Mouse (Mus musculus): ENCODE data around the gene Zzz3. TPM values are rescaled to one million over a fixed set of nuclear protein-coding genes. Genes with fewer than 3 reads are reported as not detected.
A peak's percentile ranks its signal among the peaks of the same experiment; 100 is the strongest.

Zzz3 gene
- total RNA-seq, 4 experiments from 2014 or later, result 45.9 to 51.5 (median 47.7) TPM

DNA sequence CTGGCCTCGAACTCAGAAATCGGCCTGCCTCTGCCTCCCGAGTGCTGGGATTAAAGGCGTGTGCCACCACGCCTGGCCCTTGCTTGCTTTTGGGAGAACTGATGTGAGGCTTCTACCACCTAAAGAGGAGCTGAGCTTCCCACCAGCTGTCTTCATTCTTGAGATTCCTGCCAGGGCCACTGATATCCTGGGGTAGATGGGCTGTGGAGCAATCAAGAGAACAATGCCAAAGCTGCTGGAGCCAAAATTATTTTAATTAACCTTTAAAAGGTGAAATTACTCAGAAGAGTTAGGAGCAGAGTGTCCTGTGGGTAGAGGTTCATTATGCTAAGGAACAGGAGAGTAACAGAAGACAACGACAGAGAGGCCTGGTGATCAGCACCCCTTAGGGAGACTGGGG lies 70.1 kb downstream of the Zzz3 start:
- no peak for DNase-seq (ENCODE audit: low spot score in 2 of 2)

GRCm38 (mm10) chr3:152466849-152467248 lies 71.6 kb downstream of the Zzz3 start:
- no peak for DNase-seq (ENCODE audit: low spot score in 2 of 2)

DNA sequence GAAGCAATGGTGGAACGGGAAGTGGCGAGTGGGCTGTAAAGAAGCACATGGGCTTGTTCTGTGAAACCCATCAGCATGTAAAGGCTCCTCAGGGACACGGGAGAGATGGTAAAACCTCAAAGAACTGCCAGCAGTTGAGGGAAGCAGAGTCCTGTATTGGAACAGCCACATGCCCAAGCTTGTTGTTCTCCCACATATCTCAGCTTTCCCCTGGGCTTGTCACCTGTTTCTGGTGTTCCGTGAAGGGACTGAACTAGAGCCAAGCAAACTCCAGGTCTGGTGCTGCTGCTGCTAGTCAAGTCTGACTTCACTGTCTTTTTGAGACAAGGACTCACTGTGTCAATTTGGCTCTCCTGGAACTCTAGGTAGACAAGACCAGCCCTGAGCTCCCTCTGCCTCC lies 72.0 kb downstream of the Zzz3 start:
- no peak for DNase-seq (ENCODE audit: low spot score in 2 of 2)

DNA sequence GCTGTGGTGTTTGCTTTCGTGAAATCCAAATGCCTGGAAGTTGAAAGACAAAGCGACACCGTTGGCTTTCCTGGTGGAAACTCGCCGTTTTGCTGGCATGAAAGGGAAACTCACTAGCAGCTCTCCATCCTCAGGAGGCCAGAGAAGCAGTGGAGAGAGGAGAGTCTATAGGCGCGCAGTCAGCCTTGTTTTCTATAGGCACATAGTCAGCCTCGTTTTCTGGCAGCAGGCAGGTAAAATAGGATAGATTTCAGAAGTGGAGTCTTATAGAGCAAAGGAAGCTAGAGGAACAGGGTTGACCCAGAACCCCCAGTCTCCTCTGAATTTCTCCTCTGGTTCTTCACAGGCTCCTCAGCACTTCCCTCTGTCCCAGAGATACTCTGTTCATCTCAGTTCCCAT lies 72.8 kb downstream of the Zzz3 start:
- no peak for DNase-seq (ENCODE audit: low spot score in 2 of 2)

DNA sequence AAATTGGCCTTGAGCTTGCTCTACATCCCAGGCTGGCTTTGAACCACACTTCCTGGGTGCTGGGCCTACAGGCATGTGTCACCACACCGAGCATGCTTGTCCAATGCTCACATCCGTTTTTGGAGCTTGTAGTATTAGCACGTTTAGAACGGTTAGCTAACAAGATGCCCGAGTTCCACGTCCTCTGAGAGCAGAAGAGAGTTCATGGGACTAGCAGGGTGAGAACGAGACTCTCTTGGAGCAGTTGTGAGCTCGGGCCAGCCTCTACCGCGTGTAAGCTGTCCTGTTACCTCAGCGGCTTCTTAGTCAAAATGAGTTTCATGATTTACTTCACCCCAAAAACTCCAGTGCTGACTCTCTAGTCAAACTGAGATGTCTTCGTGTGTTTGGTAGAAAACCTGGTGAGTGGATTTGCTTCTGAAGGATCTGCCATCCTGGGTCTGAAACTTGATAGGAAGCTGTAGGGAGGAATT lies 73.3 kb downstream of the Zzz3 start:
- no peak for DNase-seq (ENCODE audit: low spot score in 2 of 2)

GRCm38 (mm10) chr3:152469423-152470200 lies 74.3 kb downstream of the Zzz3 start:
- DNase-seq (ENCODE audit: low spot score in 2 of 2), result no peak

GRCm38 (mm10) chr3:152470347-152470746 lies 75.1 kb downstream of the Zzz3 start:
- DNase-seq (ENCODE audit: low spot score in 2 of 2), result no peak

DNA sequence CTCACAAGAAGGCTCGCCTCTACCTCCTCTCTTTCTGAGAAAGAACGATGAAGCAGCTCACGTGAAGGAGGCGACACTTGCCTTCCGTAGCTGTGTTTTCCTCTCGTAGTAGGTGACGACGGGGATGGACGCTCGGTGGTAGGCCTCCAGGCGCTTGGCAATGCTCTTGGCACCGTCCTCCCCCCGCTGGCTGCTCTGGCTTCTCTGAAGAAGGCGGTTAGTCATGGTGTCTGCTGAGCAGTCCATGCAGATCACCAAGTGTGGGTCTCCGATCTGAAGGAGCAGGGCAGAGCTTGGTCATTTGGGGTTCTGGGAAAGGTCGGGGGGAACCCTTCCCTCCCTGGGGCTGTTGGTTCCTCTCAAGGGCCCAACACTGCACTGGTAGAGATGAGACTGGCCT lies 77.4 kb downstream of the Zzz3 start:
- no peak for DNase-seq (ENCODE audit: low spot score in 2 of 2)

- peak in 1 of 2 experiments; percentile 47 for DNase-seq (ENCODE audit: low spot score in 2 of 2)
These were observed 79.5 kb downstream of the Zzz3 start for GRCm38 (mm10) chr3:152474582-152475277.

DNA sequence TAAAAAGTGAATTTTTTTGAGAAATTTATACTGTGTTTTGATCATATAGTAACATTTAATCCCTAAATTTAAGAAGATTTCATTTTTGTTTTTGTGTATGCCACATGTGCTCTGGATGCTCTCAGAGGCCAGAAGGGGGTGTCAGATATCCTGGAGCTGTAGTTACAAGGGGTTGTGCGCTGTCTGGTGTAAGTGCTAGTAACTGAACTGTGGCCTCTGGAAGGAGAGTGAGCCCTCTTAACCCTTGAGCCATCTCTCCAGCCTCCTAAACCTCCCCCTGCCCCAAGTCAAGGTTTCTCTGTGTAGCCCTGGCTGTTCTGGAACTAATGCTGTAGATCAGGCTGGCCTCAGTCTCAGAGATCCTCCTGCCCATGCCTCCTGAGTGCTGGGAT lies 80.0 kb downstream of the Zzz3 start:
- DNase-seq (ENCODE audit: low spot score in 2 of 2), result no peak

DNA sequence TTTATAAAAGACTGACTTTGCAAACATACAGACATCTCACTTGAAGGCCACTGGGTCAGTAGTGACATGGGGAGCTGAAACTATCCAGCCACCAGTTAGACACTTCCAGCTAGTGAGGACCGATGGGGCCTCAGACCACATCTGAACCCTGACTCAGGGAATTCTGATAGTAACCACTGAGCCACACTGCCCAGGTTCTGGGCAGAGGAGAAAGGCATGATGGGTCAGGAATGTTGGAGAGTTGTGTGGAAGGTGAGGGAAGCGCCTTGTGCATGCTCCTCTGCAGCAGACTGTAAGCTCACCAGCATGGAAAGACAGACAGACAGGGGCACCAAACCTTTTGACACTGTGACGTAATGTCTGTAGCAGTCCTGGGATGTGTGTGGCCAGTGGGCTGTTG lies 80.6 kb downstream of the Zzz3 start:
- DNase-seq (ENCODE audit: low spot score in 2 of 2), result no peak

DNA sequence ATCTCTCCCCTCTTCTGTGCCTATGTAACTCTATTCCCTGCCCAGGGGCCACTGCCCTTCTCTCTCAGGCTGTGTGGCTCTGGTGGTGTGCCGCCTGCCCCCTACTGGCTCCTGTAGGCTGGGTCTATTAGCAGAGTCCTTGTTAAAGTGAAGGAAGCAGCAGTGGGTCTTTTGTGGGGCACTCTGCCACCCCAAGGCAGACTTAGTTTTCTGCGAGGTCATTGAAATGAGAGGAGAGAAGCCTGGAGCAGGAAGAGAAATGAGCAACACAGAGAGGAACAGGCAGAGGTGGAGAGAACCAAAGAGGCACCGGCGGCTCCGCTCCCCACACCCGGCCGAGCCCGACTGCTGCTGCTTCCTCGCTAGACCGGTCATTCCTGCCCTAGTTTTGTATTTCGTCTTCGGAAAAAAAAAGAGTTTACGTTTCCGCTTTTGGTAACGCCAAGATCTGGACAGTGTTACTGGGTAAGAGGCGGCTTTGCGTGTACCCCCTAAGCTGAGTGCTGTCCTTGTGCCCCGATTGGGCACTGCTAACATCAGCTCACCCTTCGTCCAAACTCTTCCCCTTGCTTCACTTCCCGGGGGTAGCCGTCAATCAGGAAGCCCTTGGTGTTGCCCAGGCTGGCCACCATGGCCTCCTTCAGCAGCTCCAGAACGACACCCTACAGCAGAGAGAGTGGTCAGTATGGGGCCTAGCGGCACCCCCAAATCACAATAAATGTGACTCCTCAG lies 82.7 kb downstream of the Zzz3 start:
- peak in 1 of 2 experiments; percentile 47 for DNase-seq (ENCODE audit: low spot score in 2 of 2)

GRCm38 (mm10) chr3:152478599-152479435 lies 83.5 kb downstream of the Zzz3 start:
- DNase-seq (ENCODE audit: low spot score in 2 of 2), result no peak

DNA sequence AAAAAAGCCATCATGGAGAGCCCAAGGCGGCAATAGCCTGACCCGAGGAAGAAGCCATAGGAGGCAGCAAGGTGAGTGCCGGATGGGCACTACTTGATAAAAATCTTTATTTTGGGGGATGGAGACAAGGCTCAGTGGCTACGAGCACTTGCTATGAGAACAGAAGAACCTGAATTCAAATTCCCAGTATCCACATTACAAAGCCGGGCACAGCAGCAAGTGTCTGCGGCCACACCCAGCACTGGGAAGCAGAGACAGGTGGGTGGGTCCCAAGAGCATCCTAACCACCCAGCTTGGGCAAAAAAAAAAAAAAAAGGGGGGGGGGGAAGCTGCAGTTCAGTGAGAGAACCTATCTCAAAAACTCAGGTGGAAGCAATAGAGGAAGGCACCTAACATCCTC lies 85.1 kb downstream of the Zzz3 start:
- DNase-seq (ENCODE audit: low spot score in 2 of 2), result no peak

- no peak for DNase-seq (ENCODE audit: low spot score in 2 of 2)
These were observed 86.9 kb downstream of the Zzz3 start for GRCm38 (mm10) chr3:152482182-152482581.

GRCm38 (mm10) chr3:152483800-152484199 lies 88.5 kb downstream of the Zzz3 start:
- DNase-seq (ENCODE audit: low spot score in 2 of 2), result no peak

DNA sequence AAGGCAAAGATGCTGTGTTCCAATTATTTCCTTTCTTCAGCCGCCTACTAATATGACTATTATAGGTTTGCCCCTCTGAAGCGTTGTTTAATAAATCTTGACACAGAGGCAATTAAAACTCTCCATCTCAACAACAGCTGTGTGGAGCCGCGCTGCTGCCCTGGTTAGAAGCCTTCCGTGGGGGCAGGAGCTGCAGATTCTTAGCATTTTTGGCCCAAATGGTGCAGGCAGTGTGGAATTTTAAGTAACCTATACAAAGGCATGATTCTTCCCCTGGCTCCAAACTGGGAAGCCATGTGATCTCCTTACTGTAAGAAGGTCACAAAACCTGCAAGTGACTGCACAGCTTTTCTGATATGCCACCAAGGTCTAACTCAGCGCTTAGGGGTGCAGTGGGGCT lies 88.9 kb downstream of the Zzz3 start:
- DNase-seq (ENCODE audit: low spot score in 2 of 2), result no peak

DNA sequence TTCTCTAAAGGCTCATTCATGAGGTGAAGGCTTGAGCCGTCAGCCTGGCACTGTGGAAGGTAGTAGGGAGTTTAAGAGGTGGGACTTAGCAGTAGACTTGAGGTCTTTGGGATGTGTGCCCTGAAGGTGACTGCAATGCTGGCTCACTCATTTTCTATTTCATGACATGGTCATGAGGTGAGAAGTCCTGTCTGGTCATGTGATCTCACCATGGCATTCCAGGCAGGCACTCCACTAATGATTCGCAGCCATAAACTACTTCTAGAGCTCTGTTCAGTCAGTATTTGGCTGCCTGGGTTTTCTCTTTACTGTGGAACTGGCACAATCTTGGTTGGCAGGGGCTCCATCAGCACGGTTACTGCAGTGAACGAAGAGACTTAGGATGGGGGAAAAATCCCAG lies 93.7 kb downstream of the Zzz3 start:
- no peak for DNase-seq (ENCODE audit: low spot score in 2 of 2)

DNA sequence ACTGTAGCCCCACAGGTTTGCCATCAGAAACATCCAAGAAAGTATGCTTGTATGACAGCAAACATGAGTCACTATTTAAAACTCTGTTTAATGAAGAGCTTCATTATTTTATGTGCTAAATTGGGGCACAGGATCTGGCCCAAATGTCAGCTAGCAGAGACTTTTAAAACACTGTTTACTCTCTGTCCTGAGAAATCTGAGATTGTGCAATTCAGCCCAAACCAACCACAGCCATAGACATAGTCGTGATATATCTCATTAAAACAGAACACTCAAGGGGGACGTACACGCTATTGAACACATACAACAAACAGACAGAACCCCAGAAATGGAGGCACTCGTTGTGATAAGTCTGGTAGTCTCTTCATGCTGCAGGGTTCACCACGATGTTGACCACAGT lies 95.2 kb downstream of the Zzz3 start:
- DNase-seq (ENCODE audit: low spot score in 2 of 2), result no peak

DNA sequence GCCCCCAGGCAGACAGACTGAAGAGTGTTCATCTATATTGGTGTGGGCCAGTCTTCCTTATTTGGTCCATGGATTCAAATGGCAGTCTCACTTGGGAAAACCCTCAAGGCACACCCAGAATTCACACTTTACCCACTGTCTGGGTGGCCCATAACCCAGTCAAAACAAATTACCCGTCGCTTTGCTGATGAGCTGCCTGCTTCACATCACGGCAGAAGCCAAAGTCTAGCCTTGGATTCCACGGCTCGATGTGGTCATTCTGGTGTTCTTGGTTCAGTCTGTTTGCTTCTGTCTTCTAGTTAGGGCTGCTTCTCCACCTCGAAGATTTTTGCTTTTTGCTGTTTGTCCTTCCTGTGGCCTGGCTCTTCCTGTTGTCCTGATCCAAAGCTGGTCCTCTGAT lies 97.0 kb downstream of the Zzz3 start:
- DNase-seq (ENCODE audit: low spot score in 2 of 2), result no peak

DNA sequence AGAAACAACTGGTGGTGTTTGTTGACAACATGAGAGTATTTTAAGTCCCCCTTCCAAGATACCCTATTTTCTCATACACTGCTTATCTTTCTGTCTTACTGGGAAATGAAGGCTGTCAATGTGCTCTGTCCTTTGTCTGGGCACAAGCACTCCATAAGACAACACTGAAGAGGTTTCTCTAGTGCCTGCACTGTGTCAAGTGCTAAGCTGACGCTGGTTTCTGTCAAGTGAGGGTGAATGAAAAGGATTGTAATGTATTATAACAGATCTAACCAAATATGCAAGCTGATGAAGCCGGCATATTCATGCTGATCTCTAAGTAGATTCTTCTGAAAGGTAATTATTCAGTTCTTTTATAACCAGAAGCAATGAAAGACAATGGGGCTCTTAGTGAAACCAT lies 98.5 kb downstream of the Zzz3 start:
- DNase-seq (ENCODE audit: low spot score in 2 of 2), result no peak
